Mouse (Mus musculus) liver, embryonic 14 days (tissue): ENCODE data around the gene Nipsnap2. TPM values are rescaled to one million over a fixed set of nuclear protein-coding genes. Genes with fewer than 3 reads are reported as not detected.

Source experiments
- polyA plus RNA-seq: library from polyadenylated mRNA; depleted of rRNA; stranded (reverse); fragments of >200 nt; gene quantifications from 2 replicates; pipeline ENCODE4 v1.2.3, GENCODE M21; 2012; rRNA removed

Nipsnap2 gene
- polyA plus RNA-seq, result 14.4 and 16.4 TPM in 2 replicates

DNA sequence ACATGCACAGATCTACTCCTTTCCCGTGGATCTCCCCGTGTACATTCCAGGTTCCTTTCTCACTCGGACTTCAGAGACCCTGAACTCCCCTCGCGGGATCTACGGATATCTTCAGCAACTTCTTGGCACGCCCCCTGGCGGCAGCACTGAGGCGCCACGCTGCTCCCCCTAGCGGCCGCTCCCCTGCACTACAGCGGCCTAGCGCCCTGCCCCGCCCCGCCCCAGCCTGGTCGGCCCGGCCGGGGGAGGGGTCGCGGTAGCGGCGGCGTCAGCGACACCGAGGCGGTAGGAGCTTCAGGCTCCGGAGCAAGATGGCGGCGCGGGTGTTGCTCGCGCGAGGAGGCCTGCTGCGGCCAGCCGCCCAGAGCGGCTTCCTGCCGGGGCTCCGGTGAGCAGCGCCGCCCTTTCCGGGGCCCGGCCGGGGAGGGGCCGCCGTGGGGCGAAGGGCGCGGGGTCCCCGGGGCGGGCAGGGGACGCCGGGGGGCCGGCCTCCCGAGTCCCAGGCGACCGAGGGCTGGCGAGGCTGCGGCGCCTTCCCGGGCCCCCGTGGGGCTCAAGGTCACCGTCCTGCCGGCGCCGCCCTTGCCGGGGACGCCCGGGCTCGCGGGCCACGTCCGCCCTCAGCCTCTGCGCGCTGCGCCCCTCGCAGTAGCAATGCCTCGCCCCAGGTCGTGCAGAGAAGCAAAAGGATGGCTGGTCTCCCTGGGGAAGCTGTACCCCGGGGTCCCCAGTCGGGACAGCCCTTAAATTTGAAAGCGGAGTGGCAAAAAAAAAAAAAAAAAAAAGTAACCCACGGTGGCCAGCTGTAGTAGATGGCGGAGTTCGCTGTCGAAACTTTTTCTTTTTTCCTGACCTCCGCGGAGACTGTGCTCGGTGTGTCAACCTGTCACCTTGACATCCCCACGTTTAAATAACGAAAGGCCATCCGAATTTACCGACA is at the start of gene Nipsnap2:
Nipsnap2 (plus strand) TSS at position 230 of the 940 bp plus-strand sequence.

DNA sequence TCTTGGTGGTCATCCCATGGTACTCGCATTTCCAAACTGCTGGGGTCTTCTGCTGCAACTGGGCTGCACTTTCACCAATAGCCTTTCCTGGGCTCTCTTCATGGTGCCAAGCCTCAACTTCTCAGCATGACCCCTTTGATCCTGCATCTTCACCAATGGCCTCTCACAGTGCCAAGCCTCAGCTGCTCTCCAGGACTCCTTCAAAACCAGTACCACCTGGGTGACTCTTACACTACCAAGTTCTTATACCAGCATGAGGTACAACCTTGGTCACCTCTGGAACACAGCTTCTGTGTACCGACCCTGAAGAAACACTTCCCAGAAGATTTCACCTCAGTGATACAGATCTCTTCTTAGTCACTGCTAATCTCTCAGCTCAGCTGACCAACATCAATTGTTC is 16.5 kb upstream of the Nipsnap2 start, which contains the start of gene Sept14:
Sept14 (minus strand) TSS at position 101 of the 400 bp plus-strand sequence.

DNA sequence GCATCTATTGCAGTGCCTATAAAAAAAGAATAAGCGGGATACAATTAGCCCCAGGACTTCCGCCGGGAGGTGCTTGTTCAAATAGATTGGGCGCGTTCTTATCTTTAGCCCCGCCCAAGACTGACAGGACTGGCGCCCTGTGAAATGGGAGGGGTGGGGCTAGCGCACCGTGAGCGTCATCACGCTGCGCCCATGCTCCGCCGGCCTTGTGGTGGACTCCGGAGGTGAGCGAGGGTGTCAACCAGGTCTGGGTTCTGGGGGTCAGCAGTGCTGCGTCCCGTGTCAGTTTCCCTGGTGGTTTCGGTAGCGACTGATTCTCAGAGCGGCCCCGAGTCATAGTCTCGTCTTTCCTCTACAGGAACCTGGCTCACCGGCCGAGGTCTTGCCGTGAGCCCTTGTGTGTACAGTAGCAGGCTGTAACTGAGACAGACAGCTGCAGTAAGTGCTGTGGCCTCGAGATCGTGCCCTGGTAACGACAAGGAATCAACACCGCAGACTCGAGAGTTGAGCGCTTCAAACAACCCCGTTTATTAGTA is 9.5 kb upstream of the Nipsnap2 start, which contains the start of gene Mrps17:
Mrps17 (plus strand) TSS at position 172 of the 536 bp plus-strand sequence.

DNA sequence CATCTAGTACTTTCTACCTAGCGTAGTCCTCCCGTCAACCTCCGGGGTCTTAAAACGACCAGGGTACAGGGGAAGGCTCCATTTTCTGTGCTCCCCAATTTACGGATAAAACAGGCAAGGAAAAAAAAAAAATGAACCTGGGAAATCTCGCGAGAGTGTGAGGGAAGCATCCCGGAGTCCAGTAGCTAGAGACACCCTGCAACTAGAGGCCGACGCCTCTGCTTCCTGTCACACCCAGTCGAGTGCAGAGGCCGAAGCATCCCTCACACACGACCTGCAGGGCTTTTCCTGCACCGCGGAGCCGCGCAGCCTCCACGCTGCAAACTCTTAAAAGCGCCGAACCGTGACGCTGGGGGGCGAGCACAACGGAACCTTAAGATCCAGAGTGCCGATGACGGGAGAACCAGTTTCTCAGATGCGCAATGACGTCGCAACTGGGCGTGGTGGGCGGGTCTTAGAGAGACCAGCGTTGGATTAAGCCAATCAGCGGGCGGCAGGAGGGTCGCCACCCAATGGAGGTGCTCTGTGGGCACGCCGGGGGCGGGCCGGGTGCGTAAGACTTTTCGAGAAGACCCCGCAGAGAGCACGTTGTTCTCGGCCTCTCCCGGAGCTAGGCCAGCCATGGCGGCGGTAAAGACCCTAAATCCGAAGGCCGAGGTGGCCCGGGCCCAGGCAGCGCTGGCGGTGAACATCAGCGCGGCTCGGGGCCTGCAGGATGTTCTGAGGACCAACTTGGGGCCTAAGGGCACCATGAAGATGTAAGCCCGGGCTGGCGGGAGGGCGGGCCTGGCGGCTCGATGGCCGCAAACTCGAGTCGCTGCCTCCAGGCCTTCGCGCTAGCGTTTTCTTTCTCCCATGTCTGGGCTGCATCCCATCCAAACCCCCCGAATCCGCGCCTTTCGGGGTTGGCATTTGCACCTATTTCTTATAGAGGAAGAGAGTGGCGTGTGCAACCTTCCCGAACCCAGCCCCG is 62.2 kb downstream of the Nipsnap2 start, which contains the start of gene Psph:
Psph (minus strand) TSS at position 632 of the 973 bp plus-strand sequence.

Other genes starting within 250 kb of the Nipsnap2 start
- 27.6 and 28.4 TPM in 2 replicates for gene Sfswap, start 223.8 kb upstream of the Nipsnap2 start, polyA plus RNA-seq
- gene Mmp17, start 140.9 kb upstream of the Nipsnap2 start, polyA plus RNA-seq, result 0.19 and 0.21 TPM in 2 replicates
- gene Zfp11, start 55.0 kb upstream of the Nipsnap2 start, polyA plus RNA-seq, result 0.77 and 0.82 TPM in 2 replicates
- not detected in 2 replicates for gene Sept14, start 16.6 kb upstream of the Nipsnap2 start, polyA plus RNA-seq
- gene Mrps17, start 9.6 kb upstream of the Nipsnap2 start, polyA plus RNA-seq, result 50.8 and 63.4 TPM in 2 replicates
- gene Psph, start 62.4 kb downstream of the Nipsnap2 start, polyA plus RNA-seq, result 29.6 and 34.6 TPM in 2 replicates
- 8.5 and 8.6 TPM in 2 replicates for gene Sumf2, start 121.9 kb downstream of the Nipsnap2 start, polyA plus RNA-seq
- gene Chchd2, start 162.4 kb downstream of the Nipsnap2 start, polyA plus RNA-seq, result 477 and 534 TPM in 2 replicates
- gene Zbed5, start 170.7 kb downstream of the Nipsnap2 start, polyA plus RNA-seq, result 0.84 and 0.89 TPM in 2 replicates
- 0.08 and 0.12 TPM in 2 replicates for gene Phkg1, start 173.5 kb downstream of the Nipsnap2 start, polyA plus RNA-seq
- 0.32 and 0.44 TPM in 2 replicates for gene Nupr1l, start 183.5 kb downstream of the Nipsnap2 start, polyA plus RNA-seq
- gene Vkorc1l1, start 216.9 kb downstream of the Nipsnap2 start, polyA plus RNA-seq, result 15.6 and 17.8 TPM in 2 replicates